Mouse (Mus musculus) MEL (cell line): ENCODE data around the gene Cers5.

Experiments used
- CTCF ChIP-seq, 3 experiments: IDR thresholded peaks in 2 of 3; conservative IDR thresholded peaks in 1 of 3; 2 replicates each; pipeline ENCODE4 v1.5.1; 2011 to 2012; ENCODE audit warnings: low read length in 3 of 3, low read depth in 2 of 3, mild to moderate bottlenecking in 2 of 3, improper control_type of control experiment in 1 of 3, inconsistent platforms in 1 of 3, mixed read lengths in 1 of 3, moderate library complexity in 1 of 3; ENCODE audit not compliant: control insufficient read depth in 1 of 3, insufficient read depth in 1 of 3, poor library complexity in 1 of 3, severe bottlenecking in 1 of 3
- MYC ChIP-seq: IDR thresholded peaks from 2 replicates; pipeline ENCODE4 v1.6.1; 2011; ENCODE audit warnings: low read depth, mild to moderate bottlenecking, low read length, improper control_type of control experiment, moderate library complexity
- NELFE ChIP-seq: IDR thresholded peaks from 2 replicates; pipeline ENCODE4 v1.6.1; 2011; ENCODE audit warnings: low read depth, low read length, improper control_type of control experiment
- POLR2A ChIP-seq, 2 experiments: IDR thresholded peaks; 2 replicates each; pipeline ENCODE4 v1.6.1; 2011 to 2012; ENCODE audit warnings: low read length in 2 of 2, mild to moderate bottlenecking in 2 of 2, control low read depth in 1 of 2, improper control_type of control experiment in 1 of 2, low read depth in 1 of 2, moderate library complexity in 1 of 2; ENCODE audit not compliant: control insufficient read depth in 1 of 2, insufficient read depth in 1 of 2, poor library complexity in 1 of 2
- RCOR1 ChIP-seq: IDR thresholded peaks from 2 replicates; pipeline ENCODE4 v1.6.1; 2012; ENCODE audit warnings: low read depth, mild to moderate bottlenecking, inconsistent platforms, low read length, improper control_type of control experiment

- TF ChIP-seq POLR2A (IDR thresholded peaks at IDR 0.05; ENCODE audit: control insufficient read depth in 1 of 2, insufficient read depth in 1 of 2, low read depth in 1 of 2, low read length in 2 of 2, poor library complexity in 1 of 2) = no peak
- TF ChIP-seq CTCF (IDR thresholded peaks at IDR 0.05 in 2 of 3, conservative IDR thresholded peaks at IDR 0.05 in 1 of 3; ENCODE audit: control insufficient read depth in 1 of 3, insufficient read depth in 1 of 3, low read depth in 2 of 3, low read length in 3 of 3, poor library complexity in 1 of 3, severe bottlenecking in 1 of 3) = no peak
- no peak for TF ChIP-seq RCOR1
- TF ChIP-seq NELFE = no peak
- no peak for TF ChIP-seq MYC
Measured at GRCm38 (mm10) chr15:99801885-99802572, 29.3 kb upstream of the Cers5 start.
